Mouse (Mus musculus) heart, embryonic 10.5 days (tissue): ENCODE results near the gene Tmem56. TPM values are rescaled to one million over a fixed set of nuclear protein-coding genes. Genes with fewer than 3 reads are reported as not detected.

Source experiments
- DNase-seq: peaks from one replicate; pipeline ENCODE4 v3.0.0-alpha.2; 2017; ENCODE audit warnings: low spot score
- H3K27ac ChIP-seq: fragments of 300-500 bp; sonication (generic); 2 replicates; pipeline ENCODE4 v1.5.1; 2016; ENCODE audit warnings: mild to moderate bottlenecking
- H3K27me3 ChIP-seq: fragments of 300-500 bp; sonication (generic); 2 replicates; pipeline ENCODE4 v1.6.1; 2016; ENCODE audit warnings: mild to moderate bottlenecking; ENCODE audit not compliant: poor library complexity, insufficient read depth, severe bottlenecking
- H3K36me3 ChIP-seq: fragments of 300-500 bp; sonication (generic); 2 replicates; pipeline ENCODE4 v1.6.1; 2016; ENCODE audit warnings: mild to moderate bottlenecking, moderate library complexity
- H3K4me1 ChIP-seq: fragments of 300-500 bp; sonication (generic); 2 replicates; pipeline ENCODE4 v1.6.1; 2016; ENCODE audit warnings: mild to moderate bottlenecking
- H3K4me3 ChIP-seq: fragments of 300-500 bp; sonication (generic); 2 replicates; pipeline ENCODE4 v1.5.1; 2016; ENCODE audit warnings: mild to moderate bottlenecking, moderate library complexity
- H3K9me3 ChIP-seq: fragments of 300-500 bp; sonication (generic); 2 replicates; pipeline ENCODE4 v1.6.1; 2016; ENCODE audit warnings: mild to moderate bottlenecking, moderate library complexity
- WGBS: fragments of 180-500 bp; shearing (Covaris S2); methylation state at CpG from one replicate; pipeline ENCODE4 v1.1.7; 2016; 5-methylcytosine and 5-hydroxymethylcytosine counted together
- polyA plus RNA-seq: library from polyadenylated mRNA; unstranded; fragments of >200 nt; fragmentation: Nextera tagmentation; extraction: Ambion mirVana; gene quantifications from 2 replicates; pipeline ENCODE4 v1.2.1, GENCODE M21; 2016

Gene Tmem56
- polyA plus RNA-seq, 1 experiment from 2014 or later = 3.0 TPM

DNA sequence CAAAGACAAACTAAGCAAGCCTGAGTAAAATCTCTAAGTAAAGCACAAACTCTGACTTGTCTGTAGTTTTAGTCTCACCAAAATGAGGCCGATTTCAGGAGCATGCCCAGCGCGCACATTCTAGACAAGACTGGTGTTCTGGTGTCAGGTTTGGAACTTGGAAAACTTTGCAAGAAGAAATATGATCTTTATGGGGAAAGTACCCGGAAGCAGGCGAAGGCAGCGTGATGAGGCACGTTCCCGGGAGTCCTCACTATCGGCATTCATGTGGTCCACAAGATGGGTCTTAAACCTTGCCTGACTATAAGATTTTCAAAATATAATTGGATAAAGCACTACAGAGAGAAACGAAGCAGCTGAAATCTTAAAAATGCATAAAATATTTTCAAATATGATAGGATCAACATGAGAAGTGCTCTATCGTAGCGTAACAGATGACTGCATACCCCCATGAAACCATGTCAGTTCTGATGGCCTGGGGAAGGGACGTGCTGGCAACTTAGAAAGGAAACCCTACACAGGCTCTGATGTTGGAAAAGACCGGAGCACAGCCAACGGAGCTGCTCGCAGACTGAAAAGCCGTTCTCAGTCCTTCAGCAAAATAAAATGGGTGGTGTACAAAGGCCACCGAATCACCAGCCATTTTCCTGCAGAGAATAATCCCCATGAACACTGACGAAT lies 76.6 kb downstream of the Tmem56 start:
- H3K27ac ChIP-seq = no peak overlapping the region
- no peaks in the 10 kb centered on the region for H3K36me3 ChIP-seq
- 90% methylated on average over 19 of the region's 19 CpGs for WGBS
- H3K4me1 ChIP-seq = peaks cover 2% of the 10 kb centered on the region
- no peak for DNase-seq
- no peaks in the 10 kb centered on the region for H3K27me3 ChIP-seq
- H3K9me3 ChIP-seq = no peaks in the 10 kb centered on the region
- H3K4me3 ChIP-seq = no peak overlapping the region

DNA sequence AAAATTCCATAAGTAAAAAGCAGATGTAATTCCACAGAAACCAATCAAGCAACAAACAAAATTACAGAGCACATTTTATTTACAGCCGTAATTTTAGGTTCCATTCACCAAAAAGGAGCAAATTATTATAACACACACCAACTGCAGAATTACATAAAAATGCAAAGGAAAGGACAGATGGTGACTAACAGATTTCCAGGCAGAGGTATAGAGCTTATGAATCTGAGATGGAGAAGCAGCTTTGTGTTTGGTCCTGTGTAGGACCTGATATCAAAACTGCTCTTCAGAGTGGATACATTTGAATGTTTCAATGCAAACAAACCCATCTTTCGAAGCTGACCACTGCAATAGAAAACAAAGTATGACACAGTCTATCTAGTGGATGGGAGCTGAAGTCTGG lies 80.3 kb downstream of the Tmem56 start:
- 85% methylated on average over 2 of the region's 2 CpGs for WGBS
- Histone ChIP-seq H3K9me3 (no peaks in the 10 kb centered on the region), H3K4me1 (peaks cover 13% of the 10 kb centered on the region), H3K36me3 (no peaks in the 10 kb centered on the region), H3K4me3 (no peak overlapping the region), H3K27me3 (no peaks in the 10 kb centered on the region), H3K27ac (no peak overlapping the region)
- DNase-seq = no peak

DNA sequence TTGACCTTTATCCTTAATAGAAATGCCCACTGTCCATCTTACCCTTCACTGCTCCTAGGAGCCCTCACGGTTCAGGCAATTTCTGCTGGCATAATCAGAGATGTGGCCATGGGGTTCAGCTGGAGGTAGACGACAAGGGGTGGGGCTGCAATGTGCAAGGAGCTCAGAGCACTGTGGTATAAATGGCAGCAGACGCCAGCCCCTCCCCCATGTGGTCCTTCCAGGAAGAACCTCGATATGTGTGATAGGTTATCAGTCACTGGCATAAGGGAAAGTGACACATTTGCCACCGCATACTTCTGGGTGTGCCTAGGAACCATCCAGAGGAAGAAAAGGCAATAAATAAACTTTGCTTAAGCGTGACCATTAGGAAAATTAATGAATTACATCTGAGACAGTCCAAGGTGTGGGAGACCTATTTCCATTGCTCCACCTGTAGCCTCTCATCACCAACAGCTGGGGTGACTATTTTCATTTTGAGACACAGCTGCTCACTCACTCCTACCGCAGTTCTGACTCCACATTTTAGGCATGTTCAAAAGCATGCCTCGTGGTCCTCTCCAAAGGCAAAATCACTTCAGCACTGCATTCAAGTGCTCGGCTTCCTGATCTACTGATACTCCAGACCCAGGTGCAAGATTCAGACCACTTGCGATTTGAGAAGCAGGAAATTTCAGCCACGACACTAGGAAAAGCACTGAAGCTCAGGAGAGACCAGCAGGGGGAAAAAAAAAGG lies 81.7 kb downstream of the Tmem56 start:
- Histone ChIP-seq H3K36me3 (no peaks in the 10 kb centered on the region), H3K27me3 (no peaks in the 10 kb centered on the region), H3K4me1 (peaks cover 13% of the 10 kb centered on the region), H3K9me3 (no peaks in the 10 kb centered on the region), H3K27ac (no peak overlapping the region), H3K4me3 (no peak overlapping the region)
- no peak for DNase-seq
- 39% methylated on average over 11 of the region's 11 CpGs for WGBS

DNA sequence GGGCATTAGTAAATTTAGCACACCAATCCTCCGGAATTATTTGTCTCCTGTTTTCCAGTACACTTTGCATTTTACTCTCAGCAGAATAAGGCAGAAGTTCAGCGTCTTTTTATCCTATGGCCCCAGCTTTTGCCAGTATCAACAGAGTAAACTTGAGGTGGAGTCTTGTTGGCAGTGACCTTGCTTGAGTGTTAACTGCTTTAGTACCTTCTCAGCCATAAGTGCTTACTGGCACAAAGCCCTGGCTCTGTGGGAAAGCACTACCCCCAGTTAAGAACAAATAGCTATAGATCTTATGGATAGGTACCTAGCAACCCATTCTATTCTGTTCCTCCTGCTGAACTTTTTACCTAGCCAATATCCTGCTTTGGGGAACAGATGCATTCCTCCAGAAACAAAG lies 93.7 kb downstream of the Tmem56 start:
- H3K9me3 ChIP-seq = no peaks in the 10 kb centered on the region
- H3K27me3 ChIP-seq = no peaks in the 10 kb centered on the region
- WGBS = 80% methylated on average over 2 of the region's 2 CpGs
- H3K36me3 ChIP-seq = no peaks in the 10 kb centered on the region
- H3K4me1 ChIP-seq = no peaks in the 10 kb centered on the region
- no peak for DNase-seq
- H3K27ac ChIP-seq = no peak overlapping the region
- H3K4me3 ChIP-seq = no peak overlapping the region

DNA sequence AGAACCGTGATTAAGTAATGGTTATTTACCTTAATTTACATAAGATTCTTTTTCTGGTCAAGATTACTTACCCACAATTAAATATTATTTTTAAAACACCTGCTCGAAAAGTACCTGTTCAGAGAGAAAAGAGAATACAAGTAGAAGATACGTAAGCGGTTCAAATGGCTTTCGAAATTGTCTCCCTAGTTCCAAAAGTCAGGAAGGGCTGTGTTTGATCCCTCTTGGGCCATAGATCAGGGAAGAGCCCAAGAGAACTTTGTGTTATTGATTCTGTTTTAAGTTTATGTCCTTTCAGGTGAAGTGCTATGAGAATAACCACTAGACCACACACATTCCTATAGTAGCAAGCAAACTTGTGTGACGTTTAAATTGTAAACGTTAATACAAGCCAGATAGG lies 95.4 kb downstream of the Tmem56 start:
- Histone ChIP-seq H3K27me3 (no peaks in the 10 kb centered on the region), H3K4me1 (peaks cover 3% of the 10 kb centered on the region; the same call in 1 of the 2 replicates), H3K27ac (no peak overlapping the region), H3K4me3 (no peak overlapping the region), H3K36me3 (no peaks in the 10 kb centered on the region), H3K9me3 (no peaks in the 10 kb centered on the region)
- WGBS = 86% methylated on average over 7 of the region's 7 CpGs
- DNase-seq = no peak

DNA sequence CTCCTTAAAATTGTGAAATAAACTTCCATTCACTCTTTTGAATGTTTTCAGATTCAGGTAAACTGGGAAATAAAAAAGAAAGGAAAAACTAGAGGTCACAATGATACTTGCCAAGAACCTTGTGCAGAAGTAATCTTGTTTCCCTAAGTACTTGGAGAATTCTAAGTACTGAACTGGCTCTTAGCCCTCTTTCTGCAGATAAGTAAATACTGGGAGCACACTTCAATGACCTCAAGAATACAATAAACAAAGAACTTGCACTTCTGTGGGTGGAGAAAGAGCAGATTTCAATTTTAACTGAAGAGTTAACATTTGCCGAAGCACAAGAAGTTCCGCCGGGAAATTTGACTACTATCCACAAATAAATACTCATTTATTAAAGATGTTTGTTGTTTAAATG lies 96.0 kb downstream of the Tmem56 start:
- 83% methylated on average over 3 of the region's 3 CpGs for WGBS
- no peak overlapping the region for H3K27ac ChIP-seq
- H3K36me3 ChIP-seq = no peaks in the 10 kb centered on the region
- no peak overlapping the region for H3K4me3 ChIP-seq
- DNase-seq = no peak
- H3K27me3 ChIP-seq = no peaks in the 10 kb centered on the region
- no peaks in the 10 kb centered on the region for H3K9me3 ChIP-seq
- H3K4me1 ChIP-seq = peaks cover 9% of the 10 kb centered on the region; the same call in 1 of the 2 replicates

DNA sequence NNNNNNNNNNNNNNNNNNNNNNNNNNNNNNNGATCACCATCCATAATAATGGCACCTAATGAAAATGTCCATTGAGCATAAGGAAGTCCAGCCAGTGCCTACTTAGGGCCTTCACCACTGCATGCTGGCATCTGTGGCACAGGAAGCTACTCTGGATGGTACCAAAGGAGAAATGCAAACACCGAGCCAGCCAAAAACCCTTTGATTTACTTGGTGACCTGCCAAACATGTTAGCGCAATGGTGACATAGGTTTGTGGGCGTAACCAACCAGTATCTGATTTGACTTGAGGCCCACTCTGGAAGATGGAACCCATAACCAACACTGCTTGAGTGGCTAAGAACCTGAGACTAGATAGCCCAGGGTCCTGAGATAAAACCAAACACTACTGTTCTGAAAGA lies 97.7 kb downstream of the Tmem56 start:
- WGBS = 88% methylated on average over 3 of the region's 3 CpGs
- Histone ChIP-seq H3K27ac (no peak overlapping the region), H3K4me1 (peaks cover 9% of the 10 kb centered on the region; the same call in 1 of the 2 replicates), H3K27me3 (no peaks in the 10 kb centered on the region), H3K4me3 (no peak overlapping the region), H3K9me3 (no peaks in the 10 kb centered on the region), H3K36me3 (no peaks in the 10 kb centered on the region)
- no peak for DNase-seq

DNA sequence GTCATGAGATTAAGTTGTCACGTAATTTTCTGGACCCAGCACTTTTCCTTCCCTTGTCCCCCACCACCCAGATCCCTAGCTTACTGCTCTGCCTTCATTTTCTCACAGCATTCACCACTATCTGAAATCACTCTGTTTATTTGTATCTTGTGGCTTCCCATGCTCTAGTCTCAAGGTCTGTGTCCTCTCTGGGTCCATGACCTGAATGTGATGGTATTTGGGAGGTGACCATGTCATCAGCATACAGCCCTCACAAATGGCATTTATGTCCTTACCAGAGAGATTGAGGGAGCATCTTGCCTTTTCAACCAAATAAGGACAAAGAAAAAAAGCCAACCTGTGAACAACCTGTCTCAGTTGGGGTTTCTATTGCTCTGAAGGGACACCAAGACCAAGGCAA lies 106.9 kb downstream of the Tmem56 start:
- no peaks in the 10 kb centered on the region for H3K27me3 ChIP-seq
- no peak overlapping the region for H3K27ac ChIP-seq
- H3K4me3 ChIP-seq = no peak overlapping the region
- 88% methylated on average over 1 of the region's 1 CpGs for WGBS
- no peaks in the 10 kb centered on the region for H3K9me3 ChIP-seq
- peaks cover 8% of the 10 kb centered on the region; the same call in 1 of the 2 replicates for H3K4me1 ChIP-seq
- no peak for DNase-seq
- H3K36me3 ChIP-seq = no peaks in the 10 kb centered on the region

DNA sequence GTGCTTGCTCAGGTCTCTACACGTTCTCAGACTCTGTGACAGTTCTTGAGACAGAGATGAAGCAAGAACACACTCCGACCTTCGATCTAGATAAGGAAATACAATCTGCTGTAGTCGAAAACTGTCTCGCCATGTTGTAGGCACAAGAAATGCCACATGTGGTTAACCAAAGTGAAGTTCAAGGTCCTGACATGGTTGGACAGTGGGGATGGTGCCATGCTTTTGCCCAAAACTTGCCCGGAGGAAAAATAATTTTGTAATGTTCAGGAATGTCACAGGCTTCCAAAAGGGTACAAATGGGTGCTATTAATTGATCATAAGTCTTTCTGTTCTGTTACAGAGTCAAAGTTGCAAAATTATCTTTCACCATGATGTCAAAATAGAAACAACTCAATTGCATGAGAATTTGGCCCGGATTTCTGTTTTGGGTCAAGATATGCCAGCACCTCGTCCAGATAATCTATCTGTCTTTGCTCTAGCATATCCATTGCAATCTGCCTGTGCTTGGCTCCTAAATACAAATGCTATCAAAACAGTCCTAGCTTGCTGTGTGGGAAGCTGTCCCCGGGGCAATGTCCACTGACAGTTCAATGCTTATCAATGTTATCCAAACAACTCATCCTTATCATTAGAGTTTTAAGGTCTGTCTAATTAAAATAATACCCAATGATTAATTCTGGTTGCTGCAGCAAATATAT lies 108.5 kb downstream of the Tmem56 start:
- no peak for DNase-seq
- H3K4me3 ChIP-seq = no peak overlapping the region
- WGBS = 62% methylated on average over 9 of the region's 9 CpGs
- peaks cover 8% of the 10 kb centered on the region; the same call in 1 of the 2 replicates for H3K4me1 ChIP-seq
- H3K27ac ChIP-seq = no peak overlapping the region
- no peaks in the 10 kb centered on the region for H3K36me3 ChIP-seq
- H3K9me3 ChIP-seq = no peaks in the 10 kb centered on the region
- H3K27me3 ChIP-seq = no peaks in the 10 kb centered on the region

DNA sequence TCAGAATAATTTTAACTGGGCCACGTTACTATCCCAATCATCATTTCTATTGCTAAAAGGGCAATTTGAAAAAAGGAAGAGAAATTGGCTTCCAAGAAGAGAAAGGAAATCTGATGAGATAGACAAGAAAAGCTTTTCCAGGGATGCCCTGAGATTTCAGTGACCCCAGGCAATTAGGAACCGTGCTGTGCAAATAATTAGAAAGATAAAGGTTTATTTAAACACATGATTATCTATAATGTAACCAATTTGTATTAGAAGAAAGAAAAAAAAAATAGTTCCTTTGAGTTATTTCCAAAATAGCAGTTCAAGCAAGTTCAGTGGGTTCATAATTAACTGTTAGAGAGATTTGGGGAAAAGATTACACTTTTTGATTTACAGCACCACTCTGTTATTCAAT lies 110.2 kb downstream of the Tmem56 start:
- no peak for DNase-seq
- H3K4me3 ChIP-seq = no peak overlapping the region
- H3K36me3 ChIP-seq = no peaks in the 10 kb centered on the region
- no peaks in the 10 kb centered on the region for H3K9me3 ChIP-seq
- no peaks in the 10 kb centered on the region for H3K27me3 ChIP-seq
- no peak overlapping the region for H3K27ac ChIP-seq
- peaks cover 8% of the 10 kb centered on the region; the same call in 1 of the 2 replicates for H3K4me1 ChIP-seq
- WGBS = 79% methylated on average over 2 of the region's 2 CpGs

DNA sequence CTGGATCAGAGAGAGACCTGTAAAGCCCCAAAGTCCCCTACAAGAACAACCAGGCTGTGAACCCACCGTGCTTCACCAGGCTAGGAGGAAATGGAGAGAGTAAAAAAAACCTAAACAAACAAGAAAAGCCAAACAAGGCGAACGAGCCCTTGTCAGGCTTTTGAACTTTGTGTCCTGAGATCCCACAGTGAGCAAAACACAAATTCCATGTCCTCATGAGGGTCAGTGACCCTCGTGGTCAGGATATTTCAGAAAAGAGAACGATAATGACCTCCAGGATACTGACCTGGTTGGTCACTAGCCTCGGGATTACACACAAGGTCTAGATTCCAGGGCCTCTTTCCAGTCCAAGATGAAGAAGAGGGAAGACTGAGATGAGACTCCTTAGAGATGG lies 111.0 kb downstream of the Tmem56 start:
- H3K9me3 ChIP-seq = no peaks in the 10 kb centered on the region
- peak overlapping the region; percentile 92 for H3K27ac ChIP-seq
- no peak for DNase-seq
- H3K27me3 ChIP-seq = no peaks in the 10 kb centered on the region
- WGBS = 52% methylated on average over 6 of the region's 6 CpGs
- peaks cover under 1% of the 10 kb centered on the region; the same call in 1 of the 2 replicates for H3K36me3 ChIP-seq
- peaks cover 8% of the 10 kb centered on the region; the same call in 1 of the 2 replicates for H3K4me1 ChIP-seq
- H3K4me3 ChIP-seq = peak overlapping the region; percentile 80

DNA sequence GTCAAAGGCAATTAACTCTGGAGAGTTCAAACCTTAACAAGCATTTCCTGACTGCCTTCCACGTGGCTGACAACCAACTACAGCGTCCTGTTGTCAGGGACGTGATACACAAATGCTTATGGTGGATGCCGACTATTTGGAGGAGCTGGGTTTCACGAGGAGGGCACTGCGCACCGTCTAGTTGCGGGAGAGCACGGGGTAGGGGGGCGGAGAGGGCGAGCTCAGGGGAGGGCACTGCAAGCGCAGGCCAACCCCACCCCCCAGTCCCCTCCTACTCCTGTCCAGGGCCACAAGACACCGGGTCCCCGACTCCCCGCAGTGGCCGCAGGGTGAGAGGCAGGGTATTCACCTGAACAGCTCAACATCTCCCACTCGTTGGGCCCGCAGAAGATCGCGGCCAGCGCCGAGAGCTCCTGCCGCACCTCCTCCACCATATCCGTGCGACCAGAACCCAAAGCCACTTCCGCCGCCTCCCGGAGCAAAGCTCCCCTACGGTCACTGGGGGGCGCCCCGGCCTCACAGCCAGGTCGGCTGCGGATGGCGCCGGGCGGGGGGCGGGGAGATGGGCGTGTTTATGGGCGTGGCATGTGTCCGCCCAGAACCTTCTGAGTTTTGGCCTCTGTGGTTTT lies 111.5 kb downstream of the Tmem56 start, which contains the start of gene Rwdd3:
Rwdd3 (minus strand) TSS at position 453 of the 629 bp plus-strand sequence.
- H3K27ac ChIP-seq = peak within 1 kb of the TSS; percentile 92
- H3K27me3 ChIP-seq = no peaks in the 10 kb centered on the region
- DNase-seq = peak; percentile 96
- peak within 1 kb of the TSS; percentile 80 for H3K4me3 ChIP-seq
- peaks cover 8% of the 10 kb centered on the region; the same call in 1 of the 2 replicates for H3K4me1 ChIP-seq
- no peaks in the 10 kb centered on the region for H3K9me3 ChIP-seq
- H3K36me3 ChIP-seq = peaks cover 6% of the 10 kb centered on the region; the same call in 1 of the 2 replicates
- under 1% methylated on average over 40 of the region's 40 CpGs for WGBS
